ENCODE assay signal across 9 mouse cellular contexts in genomic region chr7:110157261-110157910, GRCm38 (mm10). TPM values are rescaled to one million over a fixed set of nuclear protein-coding genes. Genes with fewer than 3 reads are reported as not detected.
A peak's percentile ranks its signal among the peaks of the same experiment; 100 is the strongest.
DNase-seq lines count a peak whose midpoint lies in the region.
"Had no signal": no experiment of that assay in that cellular context is flagged by ENCODE, and none has a peak within 500 bp of the region (broad histone marks: within the 10 kb centered on the region; RNA-seq: fewer than 3 reads in every experiment).

No protein-coding gene starts in this region.

- peak overlapping the region; percentile 89 for H3K27ac ChIP-seq in heart, embryonic 10.5 days

- no peaks in the 10 kb centered on the region for H3K36me3 ChIP-seq in heart, embryonic 10.5 days

- peak; percentile 21 for DNase-seq in embryo, embryonic 10 days (ENCODE audit: low spot score)
- no peak for DNase-seq in embryo, embryonic 11 days
- DNase-seq in heart, embryonic 10.5 days (ENCODE audit: low spot score), result peak; percentile 84
- peak; percentile 5 to 62 for DNase-seq in kidney, postnatal 25 days
- DNase-seq in naive thymus-derived CD4-positive, alpha-beta T cell, adult 2 months (ENCODE audit: low read depth), result peak; percentile 16
- DNase-seq in layer of hippocampus, postnatal 36 days, result no peak
- DNase-seq in gastrocnemius, postnatal 36 days, result no peak
- no peak for DNase-seq in gastrocnemius, adult 18-20 months (ENCODE audit: low spot score)

- H3K4me1 ChIP-seq in heart, embryonic 10.5 days, result peaks cover 38% of the 10 kb centered on the region

- WGBS in heart, embryonic 10.5 days, result 20% methylated on average over 7 of the region's 7 CpGs

- H3K27me3 ChIP-seq in heart, embryonic 10.5 days (ENCODE audit: insufficient read depth, poor library complexity, severe bottlenecking), result no peaks in the 10 kb centered on the region

- peak overlapping the region; percentile 19; the same call in 1 of the 2 replicates for H3K4me3 ChIP-seq in heart, embryonic 10.5 days
- H3K4me3 ChIP-seq: erythroblast, embryonic 14.5 days had no signal

- no peaks in the 10 kb centered on the region for H3K9me3 ChIP-seq in heart, embryonic 10.5 days

- intact Hi-C loops in gastrocnemius, postnatal 36 days (cut with DNase I), result no loop called here

RNA-seq across cellular contexts. Expression of gene Wee1, which starts 35.5 kb away (rescaled TPM):
- 25.1 and 29.0 TPM in 2 replicates for polyA plus RNA-seq in heart, embryonic 10.5 days (2016; fragmentation: Nextera tagmentation; extraction: Ambion mirVana)
- total RNA-seq in layer of hippocampus, postnatal 36 days (2021), result 10 to 100 TPM; 19.7 to 22.6 TPM
- total RNA-seq in gastrocnemius, postnatal 36 days (2021), result 1 to 10 TPM; 2.2 to 2.8 TPM
- total RNA-seq in gastrocnemius, adult 18-20 months (2021), result 1 to 10 TPM; 1.8 to 2.5 TPM

Comparison
In these comparisons a context has a peak if more than half of its experiments do, and no peak if none do; other contexts are left out.
1. DNase-seq: peak in embryo, embryonic 10 days (single experiment), heart, embryonic 10.5 days (single experiment), kidney, postnatal 25 days (2 of 2) and naive thymus-derived CD4-positive, alpha-beta T cell, adult 2 months (single experiment); none in embryo, embryonic 11 days (single experiment), layer of hippocampus, postnatal 36 days (0 of 2), gastrocnemius, postnatal 36 days (0 of 2) and gastrocnemius, adult 18-20 months (single experiment).
2. RNA of gene Wee1, which starts 35.5 kb away (total RNA-seq): 19.7 to 22.6 TPM in layer of hippocampus, postnatal 36 days; 2.2 to 2.8 TPM in gastrocnemius, postnatal 36 days and 1.8 to 2.5 TPM in gastrocnemius, adult 18-20 months; every median in the first group is over 4 times any median in the second.